ENCODE assay signal across 18 mouse cellular contexts in the genomic region with DNA sequence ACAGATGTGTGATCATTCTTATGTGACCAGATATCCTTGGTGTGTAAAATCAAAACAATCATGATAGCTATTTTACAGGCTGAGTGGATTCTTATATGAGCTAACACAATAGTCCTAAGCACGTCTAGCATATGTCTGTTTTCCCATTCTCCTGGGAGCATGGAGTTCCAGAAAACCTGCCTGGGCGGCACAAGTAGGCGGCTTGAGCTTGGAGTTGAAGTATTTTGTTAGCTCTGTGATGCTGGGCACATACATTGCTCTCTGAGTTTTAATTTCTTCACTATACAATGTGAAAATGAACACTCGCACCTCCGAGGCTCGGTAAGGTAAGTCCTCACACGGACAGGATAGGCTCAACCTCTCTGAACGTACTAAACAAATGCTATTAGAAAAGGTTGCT.
"Had no signal": no experiment of that assay in that cellular context is flagged by ENCODE, and none has a peak within 500 bp of the region (broad histone marks: within the 10 kb centered on the region; RNA-seq: fewer than 3 reads in every experiment).

No protein-coding gene starts in this region.

- DNase-seq: kidney, adult 2 months; kidney, postnatal 25 days; left cerebral cortex, postnatal 4 days; liver, postnatal 0 days; lung, embryonic 14.5 days; retina, postnatal 1 day; right cerebral cortex, postnatal 4 days; thymus, postnatal 25 days had no signal

- H3K27ac ChIP-seq: kidney, postnatal 0 days; limb, embryonic 12.5 days; limb, embryonic 15.5 days; liver, embryonic 14.5 days; macrophage; midbrain, embryonic 12.5 days; midbrain, embryonic 15.5 days; neural tube, embryonic 12.5 days; neural tube, embryonic 15.5 days; stomach, postnatal 0 days had no signal

- H3K4me3 ChIP-seq: limb, embryonic 12.5 days; limb, embryonic 15.5 days; midbrain, embryonic 12.5 days; midbrain, embryonic 15.5 days; neural tube, embryonic 12.5 days; neural tube, embryonic 15.5 days had no signal
